Comparison of ENCODE assay signal across 9 mouse cellular contexts in genomic region chr5:134680238-134680637, GRCm38 (mm10). TPM values are rescaled to one million over a fixed set of nuclear protein-coding genes. Genes with fewer than 3 reads are reported as not detected.
DNase-seq lines count a peak whose midpoint lies in the region; ATAC-seq lines count a peak whose summit lies in the region.
"Had no signal": no experiment of that assay in that cellular context is flagged by ENCODE, and none has a peak within 500 bp of the region (broad histone marks: within the 10 kb centered on the region; RNA-seq: fewer than 3 reads in every experiment).

No protein-coding gene starts in this region.

- H3K9me3 ChIP-seq in kidney, embryonic 15.5 days (replicated peaks): no peaks in the 10 kb centered on the region
- H3K9me3 ChIP-seq in liver, embryonic 13.5 days (replicated peaks): no peaks in the 10 kb centered on the region
- H3K9me3 ChIP-seq in stomach, embryonic 15.5 days: no peaks in the 10 kb centered on the region

- peaks cover 24% of the 10 kb centered on the region for H3K36me3 ChIP-seq in kidney, embryonic 15.5 days
- H3K36me3 ChIP-seq in liver, embryonic 13.5 days: no peaks in the 10 kb centered on the region
- H3K36me3 ChIP-seq in stomach, embryonic 15.5 days: no peaks in the 10 kb centered on the region

- ATAC-seq in kidney, embryonic 15.5 days (replicated peaks; ENCODE audit: low FRiP score): no peak
- ATAC-seq in liver, embryonic 13.5 days (ENCODE audit: low read depth): peak; percentile 20; the same call in 1 of the 2 replicates
- ATAC-seq in stomach, embryonic 15.5 days (ENCODE audit: insufficient read depth, low FRiP score, low read depth): 0 out of 2 replicates have a peak, but pooled peaks have one; percentile 15
- ATAC-seq in CD4-positive, CD25-positive, alpha-beta regulatory T cell, adult 4 months: no peak
- ATAC-seq: activated CD4-positive, CD25-positive, alpha-beta regulatory T cell, adult 4 months had no signal

- no peaks in the 10 kb centered on the region for H3K27me3 ChIP-seq in kidney, embryonic 15.5 days
- H3K27me3 ChIP-seq in liver, embryonic 13.5 days: peaks cover 3% of the 10 kb centered on the region; the same call in 1 of the 2 replicates
- H3K27me3 ChIP-seq in stomach, embryonic 15.5 days (replicated peaks): no peaks in the 10 kb centered on the region

- DNase-seq in adrenal gland, adult 2 months: peak; percentile 28
- DNase-seq in adrenal gland, postnatal 36 days: no peak
- no peak for DNase-seq in kidney, adult 11 months
- DNase-seq in liver, embryonic 13.5 days: no peak
- no peak for DNase-seq in thymus, postnatal 36 days

- H3K4me3 ChIP-seq in kidney, embryonic 15.5 days (replicated peaks): no peak overlapping the region
- H3K4me3 ChIP-seq in liver, embryonic 13.5 days (replicated peaks): no peak overlapping the region
- no peak overlapping the region for H3K4me3 ChIP-seq in stomach, embryonic 15.5 days (replicated peaks)

- H3K4me1 ChIP-seq in kidney, embryonic 15.5 days: peaks cover 47% of the 10 kb centered on the region
- peaks cover 59% of the 10 kb centered on the region for H3K4me1 ChIP-seq in liver, embryonic 13.5 days (replicated peaks)
- peaks cover 40% of the 10 kb centered on the region for H3K4me1 ChIP-seq in stomach, embryonic 15.5 days

- 0 out of 2 replicates have a peak overlapping the region, but pooled peaks have one; percentile 2 for H3K4me2 ChIP-seq in kidney, embryonic 15.5 days
- no peak overlapping the region for H3K4me2 ChIP-seq in liver, embryonic 13.5 days
- H3K4me2 ChIP-seq in stomach, embryonic 15.5 days: 0 out of 2 replicates have a peak overlapping the region, but pooled peaks have one; percentile 6

- H3K9ac ChIP-seq in kidney, embryonic 15.5 days: no peak overlapping the region
- no peak overlapping the region for H3K9ac ChIP-seq in liver, embryonic 13.5 days
- no peak overlapping the region for H3K9ac ChIP-seq in stomach, embryonic 15.5 days

- WGBS in kidney, embryonic 15.5 days: 54% methylated on average over 12 of the region's 12 CpGs
- 72% methylated on average over 12 of the region's 12 CpGs for WGBS in liver, embryonic 13.5 days (ENCODE audit: insufficient replicate concordance)
- WGBS in stomach, embryonic 15.5 days: 49% methylated on average over 12 of the region's 12 CpGs

- peak overlapping the region; percentile 38; the same call in 1 of the 2 replicates for H3K27ac ChIP-seq in kidney, embryonic 15.5 days
- H3K27ac ChIP-seq in liver, embryonic 13.5 days: peak overlapping the region; percentile 23
- peak overlapping the region; percentile 46 for H3K27ac ChIP-seq in stomach, embryonic 15.5 days

RNA-seq across cellular contexts. Expression of gene Limk1, which starts 8.2 kb away (rescaled TPM):
- 10 to 100 TPM; 20.6 to 22.1 TPM for total RNA-seq in adrenal gland, adult 2 months (2021)
- 36.5 and 38.4 TPM in 2 replicates for polyA plus RNA-seq in adrenal gland, adult 2 months (2012; rRNA removed)
- total RNA-seq in adrenal gland, postnatal 36 days (2021): 10 to 100 TPM; 19.5 to 22.6 TPM
- 4.9 and 5.9 TPM in 2 replicates for polyA plus RNA-seq in kidney, embryonic 15.5 days (2015; fragmentation: Nextera tagmentation; extraction: Ambion mirVana)
- 0.75 and 0.98 TPM in 2 replicates for polyA plus RNA-seq in liver, embryonic 13.5 days (2015; fragmentation: Nextera tagmentation; extraction: Ambion mirVana)
- 5.9 TPM in 2 replicates for polyA plus RNA-seq in stomach, embryonic 15.5 days (2015; fragmentation: Nextera tagmentation; extraction: Ambion mirVana)
- 1 to 10 TPM; 3.8 to 6.9 TPM for polyA plus RNA-seq in CD4-positive, CD25-positive, alpha-beta regulatory T cell, adult 4 months (2017; shearing (Covaris generic))

RNA-seq across cellular contexts. Expression of gene Eif4h, which starts 40.9 kb away (rescaled TPM):
- total RNA-seq in adrenal gland, adult 2 months (2021): 100 to 1,000 TPM; 243 to 252 TPM
- polyA plus RNA-seq in adrenal gland, adult 2 months (2012; rRNA removed): 186 and 212 TPM in 2 replicates
- 100 to 1,000 TPM; 288 to 289 TPM for total RNA-seq in adrenal gland, postnatal 36 days (2021)
- 435 and 459 TPM in 2 replicates for polyA plus RNA-seq in kidney, embryonic 15.5 days (2015; fragmentation: Nextera tagmentation; extraction: Ambion mirVana)
- polyA plus RNA-seq in liver, embryonic 13.5 days (2015; fragmentation: Nextera tagmentation; extraction: Ambion mirVana): 229 and 233 TPM in 2 replicates
- 415 and 416 TPM in 2 replicates for polyA plus RNA-seq in stomach, embryonic 15.5 days (2015; fragmentation: Nextera tagmentation; extraction: Ambion mirVana)
- polyA plus RNA-seq in CD4-positive, CD25-positive, alpha-beta regulatory T cell, adult 4 months (2017; shearing (Covaris generic)): 10 to 100 TPM; 94.2 to 96.9 TPM

Comparison
In these comparisons a context has a peak if more than half of its experiments do, and no peak if none do; other contexts are left out.
1. ATAC-seq: peak in liver, embryonic 13.5 days (single experiment) and stomach, embryonic 15.5 days (single experiment); none in kidney, embryonic 15.5 days (single experiment) and CD4-positive, CD25-positive, alpha-beta regulatory T cell, adult 4 months (single experiment).
2. Peak in every context shown above with its lines, with median percentiles within 50 percentile points of each other: H3K27ac ChIP-seq.